In genomic region chr6:118314941-118315687, GRCm38 (mm10) we compare ENCODE assay signal across 16 mouse cellular contexts.
DNase-seq lines count a peak whose midpoint lies in the region; ATAC-seq lines count a peak whose summit lies in the region.
"Had no signal": no experiment of that assay in that cellular context is flagged by ENCODE, and none has a peak within 500 bp of the region (broad histone marks: within the 10 kb centered on the region; RNA-seq: fewer than 3 reads in every experiment).

No protein-coding gene starts in this region.

- H3K4me1 ChIP-seq in heart, embryonic 10.5 days: peaks cover 8% of the 10 kb centered on the region
- H3K4me1 ChIP-seq in embryonic facial prominence, embryonic 11.5 days (ENCODE audit: control insufficient read depth, insufficient read depth, low read length): no peaks in the 10 kb centered on the region
- H3K4me1 ChIP-seq: liver, embryonic 13.5 days had no signal

- H3K9ac ChIP-seq in embryonic facial prominence, embryonic 11.5 days (replicated peaks; ENCODE audit: low read length): no peak overlapping the region
- H3K9ac ChIP-seq: liver, embryonic 13.5 days had no signal

- peak; percentile 72 for DNase-seq in heart, embryonic 10.5 days (ENCODE audit: low spot score)
- DNase-seq in heart, postnatal 25 days (ENCODE audit: low spot score): no peak
- DNase-seq in R1 (ENCODE audit: low read depth, low spot score): peak; percentile 25
- DNase-seq in embryonic facial prominence, embryonic 11.5 days (ENCODE audit: low spot score): peak; percentile 34
- DNase-seq in frontal cortex, adult 2 months (ENCODE audit: extremely low spot score in 1 of 2, low spot score in 1 of 2): no peak
- no peak for DNase-seq in spleen, postnatal 14 days (ENCODE audit: low spot score in 2 of 2)
- no peak for DNase-seq in left cerebral cortex, postnatal 10 days (ENCODE audit: extremely low spot score in 1 of 2, low spot score in 2 of 2)
- DNase-seq: adrenal gland, postnatal 10 days; cerebellum, postnatal 36 days; gastrocnemius, postnatal 36 days; layer of hippocampus, adult 9-11 months; liver, embryonic 13.5 days; midbrain, embryonic 14.5 days had no signal

- ATAC-seq in embryonic facial prominence, embryonic 11.5 days (replicated peaks; ENCODE audit: insufficient number of reproducible peaks, low FRiP score, low TSS enrichment, low read depth): 0 out of 2 replicates have a peak, but pooled peaks have one; percentile 29
- peak; percentile 61 for ATAC-seq in megakaryocyte progenitor cell, adult 5-6 weeks (replicated peaks; ENCODE audit: poor library complexity)

- no peak overlapping the region for H3K27ac ChIP-seq in heart, embryonic 10.5 days
- H3K27ac ChIP-seq in embryonic facial prominence, embryonic 11.5 days (replicated peaks; ENCODE audit: low read depth, low read length): no peak overlapping the region
- H3K27ac ChIP-seq: kidney, postnatal 0 days; liver, embryonic 13.5 days had no signal

- no peaks in the 10 kb centered on the region for H3K36me3 ChIP-seq in heart, embryonic 10.5 days
- no peaks in the 10 kb centered on the region for H3K36me3 ChIP-seq in embryonic facial prominence, embryonic 11.5 days (replicated peaks; ENCODE audit: control insufficient read depth, insufficient read depth, low read depth, low read length)
- H3K36me3 ChIP-seq: liver, embryonic 13.5 days had no signal

- H3K27me3 ChIP-seq in heart, embryonic 10.5 days (ENCODE audit: insufficient read depth, poor library complexity, severe bottlenecking): peaks cover 6% of the 10 kb centered on the region
- no peaks in the 10 kb centered on the region for H3K27me3 ChIP-seq in embryonic facial prominence, embryonic 11.5 days (ENCODE audit: control insufficient read depth, insufficient read depth, low read length)
- H3K27me3 ChIP-seq: liver, embryonic 13.5 days had no signal

- 39% methylated on average over 13 of the region's 13 CpGs for WGBS in heart, embryonic 10.5 days
- 27% methylated on average over 13 of the region's 13 CpGs for WGBS in embryonic facial prominence, embryonic 11.5 days

- no peaks in the 10 kb centered on the region for H3K9me3 ChIP-seq in heart, embryonic 10.5 days
- H3K9me3 ChIP-seq in embryonic facial prominence, embryonic 11.5 days (replicated peaks; ENCODE audit: control insufficient read depth, low read length): no peaks in the 10 kb centered on the region
- H3K9me3 ChIP-seq: liver, embryonic 13.5 days had no signal

- intact Hi-C loops in heart, postnatal 25 days (cut with DNase I): no loop called here
- intact Hi-C loops in left cerebral cortex, postnatal 10 days (cut with DNase I): no loop called here

- H3K4me2 ChIP-seq in embryonic facial prominence, embryonic 11.5 days (ENCODE audit: low read depth, low read length): no peak overlapping the region
- H3K4me2 ChIP-seq: liver, embryonic 13.5 days had no signal

- no peak overlapping the region for H3K4me3 ChIP-seq in heart, embryonic 10.5 days
- no peak overlapping the region for H3K4me3 ChIP-seq in embryonic facial prominence, embryonic 11.5 days (ENCODE audit: low read depth, low read length)
- H3K4me3 ChIP-seq: erythroblast, embryonic 14.5 days; liver, embryonic 13.5 days had no signal

Comparison
In these comparisons a context has a peak if more than half of its experiments do, and no peak if none do; other contexts are left out.
1. DNase-seq: peak in heart, embryonic 10.5 days (single experiment), R1 (single experiment) and embryonic facial prominence, embryonic 11.5 days (single experiment); none in heart, postnatal 25 days (single experiment), frontal cortex, adult 2 months (0 of 2), spleen, postnatal 14 days (0 of 2) and left cerebral cortex, postnatal 10 days (0 of 2).